Mouse (Mus musculus): ENCODE data around the gene Peli2. TPM values are rescaled to one million over a fixed set of nuclear protein-coding genes. Genes with fewer than 3 reads are reported as not detected.

Peli2 gene
- polyA plus RNA-seq, 1 experiment from 2014 or later, result 7.5 TPM

GRCm38 (mm10) chr14:48202096-48203036 lies 81.7 kb downstream of the Peli2 start:
- no peak for ATAC-seq (ENCODE audit: low read depth)
- H3K9me3 ChIP-seq (ENCODE audit: control insufficient read depth, low read length), result no peaks in the 10 kb centered on the region
- no peak overlapping the region for H3K9ac ChIP-seq (replicated peaks; ENCODE audit: low read depth, low read length)
- peaks cover 30% of the 10 kb centered on the region for H3K4me1 ChIP-seq (ENCODE audit: control insufficient read depth, insufficient read depth, low read length)
- H3K27me3 ChIP-seq (ENCODE audit: control insufficient read depth, insufficient read depth, low read length), result no peaks in the 10 kb centered on the region
- no peak overlapping the region for H3K4me3 ChIP-seq (ENCODE audit: low read depth, low read length)
- WGBS, result 34% methylated on average over 17 of the region's 17 CpGs
- 0 out of 2 replicates have a peak overlapping the region, but pooled peaks have one; percentile 1 for H3K4me2 ChIP-seq (ENCODE audit: low read depth, low read length)
- H3K27ac ChIP-seq (ENCODE audit: low read depth, low read length), result no peak overlapping the region
- H3K36me3 ChIP-seq (ENCODE audit: control insufficient read depth, insufficient read depth, low read length), result no peaks in the 10 kb centered on the region

- Histone ChIP-seq H3K27ac (ENCODE audit: low read depth, low read length) (no peak overlapping the region), H3K36me3 (ENCODE audit: control insufficient read depth, insufficient read depth, low read length) (no peaks in the 10 kb centered on the region), H3K9ac (replicated peaks; ENCODE audit: low read depth, low read length) (no peak overlapping the region), H3K4me1 (ENCODE audit: control insufficient read depth, insufficient read depth, low read length) (peaks cover 26% of the 10 kb centered on the region), H3K27me3 (ENCODE audit: control insufficient read depth, insufficient read depth, low read length) (no peaks in the 10 kb centered on the region), H3K4me2 (ENCODE audit: low read depth, low read length) (no peak overlapping the region), H3K4me3 (ENCODE audit: low read depth, low read length) (no peak overlapping the region), H3K9me3 (ENCODE audit: control insufficient read depth, low read length) (no peaks in the 10 kb centered on the region)
- 81% methylated on average over 10 of the region's 10 CpGs for WGBS
- ATAC-seq (ENCODE audit: low read depth), result no peak
Measured at GRCm38 (mm10) chr14:48205044-48205443, 84.4 kb downstream of the Peli2 start.

DNA sequence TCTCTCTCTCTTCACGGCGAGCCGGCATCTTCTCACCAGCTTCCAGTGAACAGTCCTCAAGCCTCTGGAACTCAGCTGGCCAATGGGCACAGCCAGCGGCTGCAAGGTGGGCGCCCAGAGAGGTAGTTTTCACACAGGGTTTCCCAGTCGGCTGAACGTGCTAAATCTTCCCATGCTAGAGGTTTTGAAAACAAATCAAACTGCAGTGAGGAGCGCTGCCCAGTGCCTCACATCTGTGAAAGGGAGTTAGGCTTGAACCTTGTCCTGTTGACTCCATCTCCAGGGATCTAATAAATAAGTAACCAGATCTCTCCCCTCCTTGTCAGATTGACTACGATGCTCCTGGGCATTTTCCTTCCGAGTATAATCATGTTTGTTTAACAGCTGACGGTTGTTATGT lies 85.0 kb downstream of the Peli2 start:
- Histone ChIP-seq H3K4me1 (ENCODE audit: control insufficient read depth, insufficient read depth, low read length) (peaks cover 26% of the 10 kb centered on the region), H3K27me3 (ENCODE audit: control insufficient read depth, insufficient read depth, low read length) (no peaks in the 10 kb centered on the region), H3K9ac (replicated peaks; ENCODE audit: low read depth, low read length) (no peak overlapping the region), H3K9me3 (ENCODE audit: control insufficient read depth, low read length) (no peaks in the 10 kb centered on the region), H3K27ac (ENCODE audit: low read depth, low read length) (no peak overlapping the region), H3K4me3 (ENCODE audit: low read depth, low read length) (no peak overlapping the region), H3K36me3 (ENCODE audit: control insufficient read depth, insufficient read depth, low read length) (no peaks in the 10 kb centered on the region), H3K4me2 (ENCODE audit: low read depth, low read length) (no peak overlapping the region)
- ATAC-seq (ENCODE audit: low read depth), result no peak
- 53% methylated on average over 11 of the region's 11 CpGs for WGBS

GRCm38 (mm10) chr14:48207119-48207518 lies 86.5 kb downstream of the Peli2 start:
- no peak overlapping the region; the same call in 1 of the 2 replicates for H3K9ac ChIP-seq (replicated peaks; ENCODE audit: low read depth, low read length)

GRCm38 (mm10) chr14:48207746-48208640 lies 87.4 kb downstream of the Peli2 start:
- ATAC-seq (ENCODE audit: low read depth), result no peak

More at GRCm38 (mm10) chr14:48207119-48207518, 86.5 kb downstream of the Peli2 start:
- Histone ChIP-seq H3K4me1 (ENCODE audit: control insufficient read depth, insufficient read depth, low read length) (peaks cover 26% of the 10 kb centered on the region), H3K27me3 (ENCODE audit: control insufficient read depth, insufficient read depth, low read length) (no peaks in the 10 kb centered on the region), H3K9me3 (ENCODE audit: control insufficient read depth, low read length) (no peaks in the 10 kb centered on the region), H3K4me2 (ENCODE audit: low read depth, low read length) (peak overlapping the region; percentile 14), H3K27ac (ENCODE audit: low read depth, low read length) (peak overlapping the region; percentile 40; the same call in 1 of the 2 replicates), H3K36me3 (ENCODE audit: control insufficient read depth, insufficient read depth, low read length) (no peaks in the 10 kb centered on the region), H3K4me3 (ENCODE audit: low read depth, low read length) (no peak overlapping the region)
- peak; percentile 78 for ATAC-seq (ENCODE audit: low read depth)
- WGBS, result 13% methylated on average over 15 of the region's 15 CpGs

DNA sequence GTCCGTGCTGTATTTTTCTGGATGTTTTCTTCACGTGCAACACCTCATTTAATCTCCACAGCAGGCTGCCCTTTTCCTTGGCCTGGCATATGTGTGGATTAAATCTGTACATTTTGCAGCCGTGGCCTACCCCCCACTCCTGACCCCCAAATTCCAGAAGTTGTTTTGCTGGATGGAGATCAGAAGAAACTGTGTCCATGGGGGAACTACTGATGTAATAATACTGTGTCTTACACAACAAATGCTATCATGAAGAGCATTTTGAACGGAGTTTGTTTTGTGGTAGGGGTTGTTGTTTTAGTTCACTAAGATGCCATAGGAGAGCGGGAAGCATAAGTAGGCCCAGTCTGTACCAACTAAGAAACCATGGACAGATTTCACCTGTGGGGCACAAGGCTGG lies 88.8 kb downstream of the Peli2 start:
- Histone ChIP-seq H3K9ac (replicated peaks; ENCODE audit: low read depth, low read length) (no peak overlapping the region), H3K9me3 (ENCODE audit: control insufficient read depth, low read length) (no peaks in the 10 kb centered on the region), H3K27ac (ENCODE audit: low read depth, low read length) (no peak overlapping the region), H3K4me2 (ENCODE audit: low read depth, low read length) (no peak overlapping the region), H3K36me3 (ENCODE audit: control insufficient read depth, insufficient read depth, low read length) (no peaks in the 10 kb centered on the region), H3K27me3 (ENCODE audit: control insufficient read depth, insufficient read depth, low read length) (no peaks in the 10 kb centered on the region), H3K4me3 (ENCODE audit: low read depth, low read length) (no peak overlapping the region), H3K4me1 (ENCODE audit: control insufficient read depth, insufficient read depth, low read length) (peaks cover 26% of the 10 kb centered on the region)
- WGBS, result 83% methylated on average over 5 of the region's 5 CpGs
- ATAC-seq (ENCODE audit: low read depth), result no peak

More at GRCm38 (mm10) chr14:48207746-48208640, 87.4 kb downstream of the Peli2 start:
- no peaks in the 10 kb centered on the region for H3K36me3 ChIP-seq (ENCODE audit: control insufficient read depth, insufficient read depth, low read length)
- H3K27ac ChIP-seq (ENCODE audit: low read depth, low read length), result peak overlapping the region; percentile 40; the same call in 1 of the 2 replicates
- 70% methylated on average over 12 of the region's 12 CpGs for WGBS
- H3K4me3 ChIP-seq (ENCODE audit: low read depth, low read length), result no peak overlapping the region
- no peak overlapping the region for H3K9ac ChIP-seq (replicated peaks; ENCODE audit: low read depth, low read length)
- H3K9me3 ChIP-seq (ENCODE audit: control insufficient read depth, low read length), result no peaks in the 10 kb centered on the region
- no peaks in the 10 kb centered on the region for H3K27me3 ChIP-seq (ENCODE audit: control insufficient read depth, insufficient read depth, low read length)
- peaks cover 26% of the 10 kb centered on the region for H3K4me1 ChIP-seq (ENCODE audit: control insufficient read depth, insufficient read depth, low read length)
- peak overlapping the region; percentile 14; the same call in 1 of the 2 replicates for H3K4me2 ChIP-seq (ENCODE audit: low read depth, low read length)

- no peak for ATAC-seq (ENCODE audit: low read depth)
- H3K36me3 ChIP-seq (ENCODE audit: control insufficient read depth, insufficient read depth, low read length), result no peaks in the 10 kb centered on the region
- no peak overlapping the region for H3K27ac ChIP-seq (ENCODE audit: low read depth, low read length)
- H3K4me1 ChIP-seq (ENCODE audit: control insufficient read depth, insufficient read depth, low read length), result peaks cover 25% of the 10 kb centered on the region
- H3K9ac ChIP-seq (replicated peaks; ENCODE audit: low read depth, low read length), result no peak overlapping the region
- no peak overlapping the region for H3K4me2 ChIP-seq (ENCODE audit: low read depth, low read length)
- 78% methylated on average over 8 of the region's 9 CpGs for WGBS
- H3K4me3 ChIP-seq (ENCODE audit: low read depth, low read length), result no peak overlapping the region
- no peaks in the 10 kb centered on the region for H3K9me3 ChIP-seq (ENCODE audit: control insufficient read depth, low read length)
- no peaks in the 10 kb centered on the region for H3K27me3 ChIP-seq (ENCODE audit: control insufficient read depth, insufficient read depth, low read length)
Measured at GRCm38 (mm10) chr14:48210089-48210488, 89.5 kb downstream of the Peli2 start.

GRCm38 (mm10) chr14:48211526-48211925 lies 90.9 kb downstream of the Peli2 start:
- ATAC-seq (ENCODE audit: low read depth), result no peak
- WGBS, result 60% methylated on average over 8 of the region's 8 CpGs
- H3K9ac ChIP-seq (replicated peaks; ENCODE audit: low read depth, low read length), result no peak overlapping the region
- no peaks in the 10 kb centered on the region for H3K36me3 ChIP-seq (ENCODE audit: control insufficient read depth, insufficient read depth, low read length)
- H3K27me3 ChIP-seq (ENCODE audit: control insufficient read depth, insufficient read depth, low read length), result no peaks in the 10 kb centered on the region
- no peak overlapping the region for H3K4me3 ChIP-seq (ENCODE audit: low read depth, low read length)
- no peak overlapping the region for H3K4me2 ChIP-seq (ENCODE audit: low read depth, low read length)
- H3K9me3 ChIP-seq (ENCODE audit: control insufficient read depth, low read length), result no peaks in the 10 kb centered on the region
- no peak overlapping the region for H3K27ac ChIP-seq (ENCODE audit: low read depth, low read length)
- peaks cover 18% of the 10 kb centered on the region for H3K4me1 ChIP-seq (ENCODE audit: control insufficient read depth, insufficient read depth, low read length)
